Mouse (Mus musculus) MEL (cell line): ENCODE measurements at regions not wholly inside any gene's neighbourhood (a gene's known extent, or its start where the extent isn't known, plus 50 kb on each side); places are given as distances from the start of the nearest gene placed in this dataset.

ENCODE experiments used
- BHLHE40 ChIP-seq: IDR thresholded peaks from 2 replicates; pipeline ENCODE4 v1.6.1; 2012; ENCODE audit warnings: low read depth, mild to moderate bottlenecking, inconsistent platforms, low read length, improper control_type of control experiment, borderline replicate concordance
- CTCF ChIP-seq, 3 experiments: IDR thresholded peaks in 2 of 3; conservative IDR thresholded peaks in 1 of 3; 2 replicates each; pipeline ENCODE4 v1.5.1; 2011 to 2012; ENCODE audit warnings: low read length in 3 of 3, low read depth in 2 of 3, mild to moderate bottlenecking in 2 of 3, improper control_type of control experiment in 1 of 3, inconsistent platforms in 1 of 3, mixed read lengths in 1 of 3, moderate library complexity in 1 of 3; ENCODE audit not compliant: control insufficient read depth in 1 of 3, insufficient read depth in 1 of 3, poor library complexity in 1 of 3, severe bottlenecking in 1 of 3
- E2F4 ChIP-seq: IDR thresholded peaks from 2 replicates; pipeline ENCODE4 v1.6.1; 2011; ENCODE audit warnings: low read depth, low read length, improper control_type of control experiment, borderline replicate concordance
- ETS1 ChIP-seq: IDR thresholded peaks from 2 replicates; pipeline ENCODE4 v1.6.1; 2012; ENCODE audit warnings: low read depth, mild to moderate bottlenecking, inconsistent platforms, low read length, improper control_type of control experiment, moderate library complexity
- MEF2A ChIP-seq: IDR thresholded peaks from 2 replicates; pipeline ENCODE4 v1.6.1; 2014; ENCODE audit warnings: low read depth, mild to moderate bottlenecking, inconsistent platforms, low read length, improper control_type of control experiment; ENCODE audit not compliant: poor library complexity, insufficient replicate concordance, severe bottlenecking; ENCODE audit errors: extremely low read depth
- POLR2A ChIP-seq, 2 experiments: IDR thresholded peaks; 2 replicates each; pipeline ENCODE4 v1.6.1; 2011 to 2012; ENCODE audit warnings: low read length in 2 of 2, mild to moderate bottlenecking in 2 of 2, control low read depth in 1 of 2, improper control_type of control experiment in 1 of 2, low read depth in 1 of 2, moderate library complexity in 1 of 2; ENCODE audit not compliant: control insufficient read depth in 1 of 2, insufficient read depth in 1 of 2, poor library complexity in 1 of 2
- TAL1 ChIP-seq: IDR thresholded peaks from 2 replicates; pipeline ENCODE4 v1.6.1; 2012; ENCODE audit warnings: mild to moderate bottlenecking, inconsistent platforms, low read length, moderate library complexity, mixed read lengths
- UBTF ChIP-seq: IDR thresholded peaks from 2 replicates; pipeline ENCODE4 v1.6.1; 2012; ENCODE audit warnings: low read depth, mild to moderate bottlenecking, inconsistent platforms, low read length, improper control_type of control experiment, moderate library complexity, borderline replicate concordance; ENCODE audit not compliant: insufficient read depth

GRCm38 (mm10) chr10:103958183-103958582, 184.6 kb upstream of the Gm21293 start:
- TF ChIP-seq E2F4 (no peak), TAL1 (no peak), UBTF (no peak), BHLHE40 (no peak), ETS1 (no peak), CTCF (IDR thresholded peaks at IDR 0.05 in 2 of 3, conservative IDR thresholded peaks at IDR 0.05 in 1 of 3; ENCODE audit: control insufficient read depth in 1 of 3, insufficient read depth in 1 of 3, low read depth in 2 of 3, low read length in 3 of 3, poor library complexity in 1 of 3, severe bottlenecking in 1 of 3) (no peak), MEF2A (no peak), POLR2A (IDR thresholded peaks at IDR 0.05; ENCODE audit: control insufficient read depth in 1 of 2, insufficient read depth in 1 of 2, low read depth in 1 of 2, low read length in 2 of 2, poor library complexity in 1 of 2) (no peak)
